In the genomic region with DNA sequence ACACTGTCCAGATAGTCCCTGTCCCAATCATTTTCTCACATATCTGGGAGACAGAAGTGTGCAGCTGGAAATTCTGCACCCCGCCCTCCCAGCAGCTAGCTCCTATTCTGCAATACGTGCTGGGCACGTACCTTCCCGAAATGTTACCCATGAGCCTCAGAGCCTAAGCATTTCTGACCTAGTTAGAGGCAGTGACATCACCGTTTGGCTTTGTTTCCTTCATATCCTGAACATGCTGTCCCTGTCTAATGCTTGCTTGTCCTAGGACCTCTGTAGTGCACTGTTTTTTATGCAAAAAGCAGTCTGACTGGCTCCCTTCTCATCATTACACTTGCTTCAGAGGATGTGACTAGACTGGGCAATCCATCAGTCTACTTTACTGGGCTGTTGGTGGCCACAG, we compare ENCODE assay signal across 11 mouse cellular contexts. TPM values are rescaled to one million over a fixed set of nuclear protein-coding genes. Genes with fewer than 3 reads are reported as not detected.
DNase-seq lines count a peak whose midpoint lies in the region; ATAC-seq and TF ChIP-seq lines count a peak whose summit lies in the region.
"Had no signal": no experiment of that assay in that cellular context is flagged by ENCODE, and none has a peak within 500 bp of the region (broad histone marks: within the 10 kb centered on the region; RNA-seq: fewer than 3 reads in every experiment).

No protein-coding gene starts in this region.

- H3K4me1 ChIP-seq in forebrain, embryonic 14.5 days (ENCODE audit: control insufficient read depth, insufficient read depth, low read length), result peaks cover 15% of the 10 kb centered on the region
- H3K4me1 ChIP-seq in forebrain, embryonic 10.5 days, result peaks cover 26% of the 10 kb centered on the region
- no peaks in the 10 kb centered on the region for H3K4me1 ChIP-seq in lung, adult 2 months (ENCODE audit: control insufficient read depth, insufficient read depth, low read length)
- H3K4me1 ChIP-seq in olfactory bulb, adult 2 months (ENCODE audit: control insufficient read depth, insufficient read depth, low read length), result peaks cover 22% of the 10 kb centered on the region

- H3K27me3 ChIP-seq in forebrain, embryonic 14.5 days (replicated peaks; ENCODE audit: control insufficient read depth, insufficient read depth, low read length), result no peaks in the 10 kb centered on the region
- no peaks in the 10 kb centered on the region for H3K27me3 ChIP-seq in forebrain, embryonic 10.5 days (ENCODE audit: poor library complexity, severe bottlenecking)
- H3K27me3 ChIP-seq: heart, embryonic 13.5 days; neural tube, embryonic 13.5 days had no signal

- H3K4me3 ChIP-seq in forebrain, embryonic 14.5 days (ENCODE audit: low read depth, low read length), result no peak overlapping the region
- no peak overlapping the region for H3K4me3 ChIP-seq in forebrain, embryonic 10.5 days
- H3K4me3 ChIP-seq in lung, adult 2 months (replicated peaks; ENCODE audit: extremely low read depth, low read depth, low read length), result no peak overlapping the region
- H3K4me3 ChIP-seq in olfactory bulb, adult 2 months (ENCODE audit: insufficient read depth, low read depth, low read length), result no peak overlapping the region
- H3K4me3 ChIP-seq: heart, embryonic 13.5 days; neural tube, embryonic 13.5 days had no signal

- intact Hi-C loops in gastrocnemius, postnatal 14 days (cut with DNase I; ENCODE audit: low total_unique reads), result no loop called here

- no peak overlapping the region; the same call in 1 of the 2 replicates for H3K27ac ChIP-seq in forebrain, embryonic 14.5 days (ENCODE audit: low read depth, low read length)
- no peak overlapping the region for H3K27ac ChIP-seq in forebrain, embryonic 10.5 days
- H3K27ac ChIP-seq in olfactory bulb, adult 2 months (ENCODE audit: insufficient read depth, low read depth, low read length), result peak overlapping the region; percentile 91
- H3K27ac ChIP-seq: heart, embryonic 13.5 days; neural tube, embryonic 13.5 days had no signal

- H3K9ac ChIP-seq in forebrain, embryonic 14.5 days (ENCODE audit: low read length), result no peak overlapping the region
- H3K9ac ChIP-seq: heart, embryonic 13.5 days; neural tube, embryonic 13.5 days had no signal

- no peak for TF ChIP-seq POLR2A in lung, adult 2 months (IDR thresholded peaks at IDR 0.05; ENCODE audit: borderline replicate concordance, extremely low read depth, low read depth, low read length)
- TF ChIP-seq POLR2A in olfactory bulb, adult 2 months (IDR thresholded peaks at IDR 0.05; ENCODE audit: insufficient read depth, low read depth, low read length), result no peak

- 0 out of 2 replicates have a peak, but pooled peaks have one; percentile 9 for ATAC-seq in forebrain, embryonic 14.5 days
- ATAC-seq in activated CD4-positive, CD25-positive, alpha-beta regulatory T cell, adult 4 months, result no peak
- ATAC-seq in megakaryocyte-erythroid progenitor cell, adult 5-6 weeks (replicated peaks; ENCODE audit: low FRiP score, low TSS enrichment, poor library complexity, severe bottlenecking), result no peak

- H3K9me3 ChIP-seq in forebrain, embryonic 14.5 days (replicated peaks; ENCODE audit: control insufficient read depth, low read length), result no peaks in the 10 kb centered on the region
- H3K9me3 ChIP-seq in forebrain, embryonic 10.5 days, result no peaks in the 10 kb centered on the region
- H3K9me3 ChIP-seq: heart, embryonic 13.5 days; neural tube, embryonic 13.5 days had no signal

- 61% methylated on average over 5 of the region's 5 CpGs for WGBS in forebrain, embryonic 14.5 days
- 87% methylated on average over 5 of the region's 5 CpGs for WGBS in forebrain, embryonic 10.5 days
- WGBS in lung, adult 2 months, result 49% methylated on average over 5 of the region's 5 CpGs
- 36% methylated on average over 5 of the region's 5 CpGs for WGBS in olfactory bulb, adult 2 months

- H3K4me2 ChIP-seq in forebrain, embryonic 14.5 days (ENCODE audit: low read length), result no peak overlapping the region
- H3K4me2 ChIP-seq: heart, embryonic 13.5 days; neural tube, embryonic 13.5 days had no signal

- H3K36me3 ChIP-seq in forebrain, embryonic 14.5 days (ENCODE audit: control insufficient read depth, insufficient read depth, low read length), result no peaks in the 10 kb centered on the region
- no peaks in the 10 kb centered on the region for H3K36me3 ChIP-seq in forebrain, embryonic 10.5 days (replicated peaks)
- H3K36me3 ChIP-seq: heart, embryonic 13.5 days; neural tube, embryonic 13.5 days had no signal

- TF ChIP-seq CTCF in lung, adult 2 months (IDR thresholded peaks at IDR 0.05; ENCODE audit: insufficient read depth, low read length), result no peak
- TF ChIP-seq CTCF in olfactory bulb, adult 2 months (IDR thresholded peaks at IDR 0.05; ENCODE audit: insufficient read depth, low read depth, low read length), result no peak

- peak; percentile 38 for DNase-seq in forebrain, embryonic 14.5 days (ENCODE audit: low spot score)
- no peak for DNase-seq in forebrain, embryonic 10.5 days (ENCODE audit: extremely low spot score, low spot score)
- DNase-seq in lung, adult 18-20 months, result peak; percentile 19 to 65
- no peak for DNase-seq in lung, adult 2 months
- peak; percentile 40 for DNase-seq in gastrocnemius, postnatal 14 days

RNA-seq across cellular contexts. Expression of gene Wdr95, which starts 38.5 kb away (rescaled TPM):
- 0.69 and 1.2 TPM in 2 replicates for polyA plus RNA-seq in forebrain, embryonic 14.5 days (2014; fragmentation: Nextera tagmentation; extraction: Ambion mirVana)
- polyA plus RNA-seq in forebrain, embryonic 10.5 days (2016; fragmentation: Nextera tagmentation; extraction: Ambion mirVana), result not detected in 2 replicates
- 0.89 and 1.9 TPM in 2 replicates for polyA plus RNA-seq in lung, adult 2 months (2012; rRNA removed)
- not detected for total RNA-seq in gastrocnemius, postnatal 14 days (2021)
- polyA plus RNA-seq in olfactory bulb, adult 2 months (2012; ENCODE audit: insufficient read depth, insufficient read length, low replicate concordance, missing spikeins), result not detected in 2 replicates
- polyA plus RNA-seq in activated CD4-positive, CD25-positive, alpha-beta regulatory T cell, adult 4 months (2017; shearing (Covaris generic)), result not detected
- total RNA-seq in megakaryocyte-erythroid progenitor cell, adult 5-6 weeks (2014; fragmentation: Nextera tagmentation), result 0.15 TPM in 1 of 2 replicates, not detected in the other
- total RNA-seq in megakaryocyte-erythroid progenitor cell, adult 5-6 weeks (2017), result not detected in 2 replicates
- total RNA-seq: liver, adult 2 months had no signal
- polyA plus RNA-seq: heart, embryonic 13.5 days; liver, adult 2 months had no signal

Comparison
In these comparisons a context has a peak if more than half of its experiments do, and no peak if none do; other contexts are left out.
1. DNase-seq: peak in forebrain, embryonic 14.5 days (single experiment), lung, adult 18-20 months (2 of 2) and gastrocnemius, postnatal 14 days (single experiment); none in forebrain, embryonic 10.5 days (single experiment) and lung, adult 2 months (single experiment).